Mouse (Mus musculus) lung, postnatal 25 days (tissue): Measurements from ENCODE around the gene Sema6d.

Experiments
- DNase-seq: peaks from one replicate; pipeline ENCODE4 v3.0.0; 2022; ENCODE audit warnings: low spot score

Sema6d gene

DNA sequence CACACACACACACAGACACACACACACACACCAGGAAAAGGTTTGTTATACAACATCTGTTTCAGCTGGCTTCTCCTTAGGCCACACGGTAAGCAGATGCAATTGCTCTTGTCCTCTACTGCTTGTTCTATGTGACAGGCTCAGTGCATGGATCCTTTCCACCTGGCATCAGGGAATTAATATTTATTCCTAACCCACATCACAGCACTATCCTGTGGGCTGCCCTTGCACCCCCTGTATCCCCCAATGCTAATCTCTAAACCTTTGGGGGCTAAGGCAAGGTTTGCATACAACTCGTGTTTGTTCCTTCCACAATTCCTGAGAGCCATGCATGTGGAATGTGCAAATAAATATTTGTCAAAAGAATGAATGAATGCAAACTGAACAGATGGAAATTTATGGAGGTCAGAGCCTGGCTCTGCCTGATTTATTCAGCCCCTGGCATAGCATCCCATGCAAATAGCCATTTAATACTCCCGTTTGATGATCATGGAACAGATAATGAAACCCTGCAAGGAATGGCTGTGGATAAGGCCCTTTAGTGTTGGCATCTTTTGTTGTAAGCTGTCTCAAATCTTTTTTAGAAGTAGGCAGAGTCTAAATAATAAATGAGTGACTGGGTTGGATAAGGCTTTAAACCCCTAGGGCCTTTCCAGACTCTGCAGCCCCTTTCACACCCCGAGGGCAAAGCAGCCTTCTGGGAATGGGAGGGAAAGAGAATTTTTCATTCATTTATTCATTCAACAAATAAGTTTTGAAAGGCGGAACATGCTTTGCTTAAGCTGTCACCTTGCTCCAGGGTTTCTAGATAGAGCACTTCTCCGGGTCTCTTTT is 383.1 kb downstream of the Sema6d start:
- no peak for DNase-seq

- DNase-seq: no peak
Measured at GRCm38 (mm10) chr2:124477904-124478303, 388.1 kb downstream of the Sema6d start.

- no peak for DNase-seq
Measured at GRCm38 (mm10) chr2:124478526-124478925, 388.8 kb downstream of the Sema6d start.

- no peak for DNase-seq
Measured at GRCm38 (mm10) chr2:124485761-124486160, 396.0 kb downstream of the Sema6d start.

DNA sequence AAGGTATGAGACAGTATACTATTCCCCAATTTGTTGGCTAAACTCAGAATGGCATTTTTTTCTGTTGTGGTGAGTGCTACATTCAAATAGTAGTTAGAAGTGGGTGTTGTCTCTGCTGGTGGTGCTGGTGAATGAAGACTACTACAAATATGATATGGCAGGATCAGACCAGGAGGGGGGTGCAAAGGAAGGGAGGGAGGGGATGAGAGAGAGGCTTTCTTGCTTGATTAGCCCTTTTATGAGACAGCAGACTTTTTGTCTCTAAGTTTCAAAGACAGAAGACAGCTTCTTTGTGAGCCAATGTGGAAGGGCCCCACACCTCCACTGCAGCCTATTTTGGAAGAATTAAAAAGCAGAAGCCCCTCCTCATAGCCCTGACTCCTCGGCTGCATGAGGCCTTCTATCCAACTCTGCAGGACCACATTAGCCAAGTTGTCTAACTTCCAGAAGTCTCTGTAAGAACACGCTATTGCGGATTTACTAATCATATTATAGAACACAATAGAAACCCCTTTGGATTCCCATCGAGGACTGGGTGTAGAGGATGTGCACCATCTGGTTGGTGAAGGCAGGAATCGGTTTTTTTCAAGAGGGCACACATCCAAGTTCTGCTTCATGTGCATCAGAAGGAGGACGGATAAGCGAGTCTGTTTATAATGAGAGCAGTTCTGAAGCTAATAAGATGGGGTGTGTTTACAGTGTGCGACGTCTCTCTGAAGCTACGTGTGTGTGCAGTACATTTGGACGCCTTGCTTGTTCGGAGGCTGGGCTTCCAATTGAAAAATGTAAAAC is 400.4 kb downstream of the Sema6d start:
- DNase-seq: peak; percentile 41

GRCm38 (mm10) chr2:124495751-124496150 is 406.0 kb downstream of the Sema6d start:
- DNase-seq: no peak

DNA sequence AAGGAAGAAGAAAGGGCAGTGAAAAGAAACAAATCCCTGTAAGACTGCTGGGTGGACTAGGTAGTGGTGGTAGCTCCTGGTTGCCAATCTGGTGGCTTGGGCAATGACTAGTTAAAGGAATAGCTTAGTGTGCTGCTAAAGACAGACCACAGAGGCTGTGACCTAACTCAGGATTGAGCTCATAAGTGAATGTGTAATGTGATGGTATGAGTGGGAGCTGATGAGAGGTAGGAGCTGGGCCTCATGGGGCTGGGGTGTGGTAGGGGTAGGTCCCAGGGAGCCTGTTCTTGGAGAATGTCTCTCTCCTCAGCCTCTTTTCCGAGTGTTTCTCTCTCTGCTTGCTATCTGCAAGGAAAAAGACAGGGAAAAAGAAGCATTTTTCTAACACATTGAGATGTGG is 409.9 kb downstream of the Sema6d start:
- DNase-seq: no peak

DNA sequence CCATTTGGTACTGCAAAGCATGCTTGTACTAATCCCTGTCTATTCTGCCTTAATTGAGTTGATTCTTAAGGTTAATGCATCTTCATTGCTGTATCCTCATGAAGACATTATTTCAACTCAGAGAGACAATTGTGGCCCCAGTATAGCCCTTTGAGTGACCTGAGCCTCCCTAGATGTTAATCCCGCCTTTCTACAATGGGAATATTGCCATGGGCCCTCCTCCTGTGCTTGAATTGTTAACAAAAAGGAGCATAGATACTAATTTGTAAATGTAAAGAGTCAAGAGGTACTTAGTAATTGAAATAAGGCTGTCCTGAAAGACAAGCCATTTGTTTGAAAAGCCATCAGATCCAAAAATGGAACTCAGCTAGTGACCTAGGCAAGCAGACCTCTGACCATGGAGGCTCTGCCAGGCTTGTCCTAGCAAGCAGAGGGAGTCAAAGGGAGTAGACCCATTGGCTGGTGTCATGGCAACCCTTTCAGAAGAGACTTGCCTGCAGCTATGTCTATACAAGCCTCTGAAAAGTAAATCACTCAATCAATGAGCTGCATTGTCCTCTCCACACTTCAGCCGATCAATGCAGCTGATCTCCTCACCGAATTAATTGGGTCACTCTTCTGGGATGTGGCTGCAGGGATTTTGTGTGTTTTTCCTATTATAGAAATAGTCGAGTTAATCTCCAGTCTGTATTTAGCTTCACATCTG is 416.2 kb downstream of the Sema6d start:
- DNase-seq: no peak

GRCm38 (mm10) chr2:124507804-124508203 is 418.0 kb downstream of the Sema6d start:
- DNase-seq: no peak

GRCm38 (mm10) chr2:124509479-124509878 is 419.7 kb downstream of the Sema6d start:
- DNase-seq: no peak

GRCm38 (mm10) chr2:124511826-124512225 is 422.1 kb downstream of the Sema6d start:
- DNase-seq: no peak

- DNase-seq: peak; percentile 4
Measured at GRCm38 (mm10) chr2:124522426-124522825, 432.7 kb downstream of the Sema6d start.

DNA sequence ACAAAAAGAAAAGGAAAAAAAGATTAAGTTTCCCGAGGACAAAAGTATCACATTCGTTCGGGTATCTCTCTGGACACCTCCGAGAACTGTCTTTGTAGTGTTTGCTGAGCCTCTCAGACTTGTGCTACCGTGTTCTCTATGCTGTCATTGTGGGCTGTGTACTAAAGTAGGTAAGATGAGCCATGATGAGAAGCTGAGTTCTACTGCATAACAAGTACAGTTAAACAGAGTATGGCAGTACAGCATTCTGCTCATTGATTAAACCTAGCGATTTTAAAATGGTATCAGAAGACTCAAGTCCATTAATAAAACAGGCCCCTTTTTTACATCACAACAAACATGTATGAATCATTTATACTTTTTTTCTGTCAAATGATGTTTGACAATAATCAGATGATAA is 433.9 kb downstream of the Sema6d start:
- DNase-seq: no peak

- DNase-seq: no peak
Measured at GRCm38 (mm10) chr2:124524167-124524566, 434.4 kb downstream of the Sema6d start.

DNA sequence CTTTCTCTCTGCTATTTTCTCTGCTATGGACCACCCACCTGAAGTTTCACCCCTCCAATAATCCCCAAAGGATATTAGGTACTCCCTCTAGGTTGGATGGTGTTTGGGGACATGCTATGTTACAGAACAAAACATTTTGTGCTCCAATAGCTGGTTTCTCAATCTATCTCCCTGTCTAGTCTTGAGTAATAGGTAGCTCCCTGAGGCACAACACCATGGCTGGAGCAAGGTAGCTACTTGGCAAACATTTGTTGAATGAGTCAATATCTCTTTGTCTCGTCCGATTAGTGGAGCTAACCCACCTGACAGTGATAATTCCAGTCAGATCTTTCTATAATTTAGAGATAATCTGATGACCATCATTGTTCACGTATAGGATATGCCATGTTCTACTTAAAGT is 437.9 kb downstream of the Sema6d start:
- DNase-seq: no peak

DNA sequence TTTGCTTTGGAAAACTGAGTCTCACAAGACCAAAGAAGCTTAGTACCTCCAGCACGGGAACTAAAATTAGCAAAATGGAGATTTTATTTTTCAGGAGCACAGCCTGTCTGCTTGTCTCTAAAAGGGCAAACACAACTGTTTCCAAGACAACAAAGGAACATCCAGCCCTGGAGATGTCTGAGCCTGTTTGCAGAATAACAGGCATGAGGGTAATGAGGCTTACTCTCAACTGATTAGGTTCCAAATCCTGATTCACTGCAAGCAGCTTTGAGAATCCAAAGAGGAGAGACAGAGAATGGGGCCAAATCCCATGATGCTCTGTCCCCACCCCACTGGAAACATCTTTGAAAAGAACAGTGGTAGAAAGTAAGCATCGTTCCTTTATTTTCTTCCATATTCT is 440.7 kb downstream of the Sema6d start:
- DNase-seq: no peak

DNA sequence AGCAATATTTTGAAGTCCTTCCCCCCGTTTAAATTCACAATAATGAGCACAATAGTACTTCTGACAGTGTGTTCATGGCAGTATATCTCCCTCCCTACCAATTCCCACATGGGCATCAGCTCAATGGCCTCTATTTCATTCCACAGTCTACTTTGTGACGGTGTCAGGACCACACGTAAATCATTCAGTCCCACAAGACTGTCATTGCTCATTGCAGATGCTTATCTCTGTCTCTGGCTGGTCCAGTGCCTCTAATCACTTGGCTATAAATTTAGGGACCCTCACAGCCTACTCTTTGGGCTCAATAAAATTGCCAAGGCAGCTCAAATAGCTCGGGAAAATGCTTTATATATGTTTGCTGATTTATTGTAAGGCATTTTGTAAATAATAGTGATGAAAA is 441.3 kb downstream of the Sema6d start:
- DNase-seq: no peak

GRCm38 (mm10) chr2:124532906-124533305 is 443.1 kb downstream of the Sema6d start:
- no peak for DNase-seq

DNA sequence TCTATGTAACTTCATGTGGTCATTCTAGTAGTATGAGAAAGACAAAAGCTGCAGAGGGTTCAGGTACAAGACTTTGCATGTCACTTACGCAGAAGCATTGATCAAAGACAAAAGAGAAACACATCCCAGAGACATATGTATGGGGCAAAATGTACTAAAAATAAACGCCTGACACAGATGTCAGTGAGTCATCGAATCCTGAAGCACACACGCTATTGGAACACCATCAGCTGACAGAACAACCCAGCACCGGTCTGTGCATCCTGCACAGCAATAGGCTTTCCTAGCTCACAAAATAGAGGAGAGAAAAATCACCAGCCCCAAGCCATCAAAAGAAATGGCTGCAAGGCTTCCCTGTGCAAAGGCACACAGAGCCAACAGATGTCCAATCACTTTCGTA is 443.8 kb downstream of the Sema6d start:
- no peak for DNase-seq

DNA sequence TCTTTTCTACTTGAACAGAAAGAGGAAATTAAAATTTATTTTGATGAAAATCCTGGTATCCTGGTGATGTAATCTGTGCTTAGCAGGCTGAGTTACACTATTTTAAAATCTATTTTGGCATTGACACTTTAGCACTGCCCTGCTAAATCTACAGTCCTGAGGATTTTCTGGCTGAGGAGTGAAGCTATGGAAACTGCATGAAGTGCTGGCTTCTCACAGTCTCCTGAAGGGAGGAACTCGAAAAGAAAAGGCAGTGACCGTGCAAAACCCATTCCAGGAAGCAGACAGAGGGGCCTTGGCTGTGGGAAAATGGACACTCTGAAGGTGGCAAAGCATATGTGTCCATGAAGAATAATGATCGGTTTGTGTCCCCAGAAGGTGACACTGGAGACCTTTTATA is 460.5 kb downstream of the Sema6d start:
- no peak for DNase-seq

- peak; percentile 22 for DNase-seq
Measured at GRCm38 (mm10) chr2:124554751-124555415, 465.1 kb downstream of the Sema6d start.

DNA sequence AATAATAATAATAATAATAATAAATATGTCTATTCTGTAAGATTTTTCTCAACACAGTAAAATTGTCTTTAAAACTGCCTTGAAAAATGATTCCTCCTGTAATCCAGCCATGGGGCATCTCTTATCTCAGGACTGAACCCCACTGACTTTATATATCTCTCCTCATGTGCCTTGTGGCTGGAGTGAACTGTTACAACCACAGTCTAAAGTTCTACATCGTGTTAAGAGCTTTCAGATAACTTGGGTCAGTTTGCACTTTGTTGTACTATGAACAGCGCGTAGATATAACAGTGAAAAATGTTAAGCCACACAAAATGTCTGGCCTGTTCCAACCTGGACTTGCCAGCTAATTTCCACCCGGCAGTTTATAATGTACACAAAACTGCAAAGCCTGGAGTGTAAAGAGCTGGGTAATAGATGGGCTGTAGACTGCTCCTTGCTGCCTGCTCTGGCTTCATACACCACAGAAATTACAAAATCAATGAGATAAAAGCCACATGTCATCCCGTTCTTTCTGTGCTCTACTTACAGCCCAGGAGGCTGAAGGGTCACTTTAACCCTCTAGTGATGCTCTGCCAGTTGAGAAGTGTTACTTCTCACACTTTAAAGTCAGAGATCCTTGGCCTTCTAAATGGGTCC is 467.2 kb downstream of the Sema6d start:
- DNase-seq: no peak
